Mouse (Mus musculus) megakaryocyte, embryonic 14.5 days (primary cell): ENCODE measurements at regions not wholly inside any gene's neighbourhood (a gene's known extent, or its start where the extent isn't known, plus 50 kb on each side); places are given as distances from the start of the nearest gene placed in this dataset.

Source experiments
- FLI1 ChIP-seq: IDR thresholded peaks from 2 replicates; pipeline ENCODE4 v1.6.1; 2012; ENCODE audit warnings: low read length, inconsistent platforms, mixed read lengths
- GATA1 ChIP-seq: IDR thresholded peaks from 3 replicates; pipeline ENCODE4 v1.6.1; 2012; ENCODE audit warnings: mixed read lengths, low read length, inconsistent platforms, borderline replicate concordance

- TF ChIP-seq GATA1 = no peak
- TF ChIP-seq FLI1 = no peak
Observed at GRCm38 (mm10) chr5:120294526-120295078, 136.9 kb upstream of the Lhx5 start.
